Mouse (Mus musculus): ENCODE measurements around the gene 1700042G07Rik.

1700042G07Rik gene

GRCm38 (mm10) chr4:116164759-116165554, 8.2 kb upstream of the 1700042G07Rik start:
- DNase-seq, result no peak

GRCm38 (mm10) chr4:116165708-116166407, 7.3 kb upstream of the 1700042G07Rik start:
- DNase-seq, result no peak

GRCm38 (mm10) chr4:116167404-116167803, 5.8 kb upstream of the 1700042G07Rik start, which contains the start of gene Tspan1:
Tspan1 (minus strand) TSS chr4:116167601.
- DNase-seq, result peak; percentile 68

- peak; percentile 81 for DNase-seq
Observed at GRCm38 (mm10) chr4:116168617-116169352, 4.4 kb upstream of the 1700042G07Rik start.

GRCm38 (mm10) chr4:116169353-116169672, 3.9 kb upstream of the 1700042G07Rik start:
- DNase-seq, result no peak

GRCm38 (mm10) chr4:116173752-116174151, 580 bp downstream of the 1700042G07Rik start:
- DNase-seq, result no peak

- DNase-seq, result peak; percentile 64
Observed at GRCm38 (mm10) chr4:116174466-116175116, 1.4 kb downstream of the 1700042G07Rik start.

- no peak for DNase-seq
Observed at GRCm38 (mm10) chr4:116175136-116175535, 2.0 kb downstream of the 1700042G07Rik start.

- DNase-seq, result no peak
Observed at GRCm38 (mm10) chr4:116175711-116176542, 2.8 kb downstream of the 1700042G07Rik start.

GRCm38 (mm10) chr4:116176543-116176988, 3.4 kb downstream of the 1700042G07Rik start:
- peak; percentile 83 for DNase-seq

GRCm38 (mm10) chr4:116177140-116177539, 4.0 kb downstream of the 1700042G07Rik start:
- DNase-seq, result peak; percentile 81

- no peak for DNase-seq
Observed at GRCm38 (mm10) chr4:116182079-116182478, 8.9 kb downstream of the 1700042G07Rik start.

- DNase-seq, result peak; percentile 51
Observed at GRCm38 (mm10) chr4:116182745-116183144, 9.6 kb downstream of the 1700042G07Rik start.

- no peak for DNase-seq
Observed at GRCm38 (mm10) chr4:116185083-116185482, 11.9 kb downstream of the 1700042G07Rik start.

- no peak for DNase-seq
Observed at GRCm38 (mm10) chr4:116192286-116192835, 19.2 kb downstream of the 1700042G07Rik start.

GRCm38 (mm10) chr4:116193583-116194383, 20.6 kb downstream of the 1700042G07Rik start:
- DNase-seq, result no peak

GRCm38 (mm10) chr4:116198422-116198821, 25.2 kb downstream of the 1700042G07Rik start:
- no peak for DNase-seq

- no peak for DNase-seq
Observed at GRCm38 (mm10) chr4:116204422-116204821, 31.2 kb downstream of the 1700042G07Rik start.

- no peak for DNase-seq
Observed at GRCm38 (mm10) chr4:116206531-116206930, 33.4 kb downstream of the 1700042G07Rik start.

GRCm38 (mm10) chr4:116208891-116209290, 35.7 kb downstream of the 1700042G07Rik start:
- no peak for DNase-seq
